Mouse (Mus musculus): ENCODE data around the gene Ftsj3.

GRCm38 (mm10) chr11:106273811-106274210 lies 17.9 kb upstream of the Ftsj3 start:
- TF ChIP-seq POLR2A (IDR thresholded peaks at IDR 0.05; ENCODE audit: borderline replicate concordance, extremely low read depth, low read depth, low read length): no peak
- TF ChIP-seq CTCF (IDR thresholded peaks at IDR 0.05; ENCODE audit: insufficient read depth, low read length): no peak

Measured in lung, adult 2 months (tissue).